Mouse (Mus musculus): ENCODE data around the gene Aunip.

- TF ChIP-seq CTCF (IDR thresholded peaks at IDR 0.05; ENCODE audit: low read depth) = no peak
- no peak for TF ChIP-seq EP300 (IDR thresholded peaks at IDR 0.05; ENCODE audit: low read depth)
Measured at GRCm38 (mm10) chr4:134469341-134469796, 41.4 kb upstream of the Aunip start.
